Mouse (Mus musculus) forebrain, embryonic 11.5 days (tissue): ENCODE results near the gene Tnpo1. TPM values are rescaled to one million over a fixed set of nuclear protein-coding genes. Genes with fewer than 3 reads are reported as not detected.
A peak's percentile ranks its signal among the peaks of the same experiment; 100 is the strongest.

Experiments
- ATAC-seq: fragments of 200-750 bp; cut with Nextera tagmentation; replicated peaks from 2 replicates; pipeline ENCODE4 v1.8.0; 2017; ENCODE audit warnings: moderate TSS enrichment; ENCODE audit not compliant: low FRiP score
- DNase-seq: peaks from one replicate; pipeline ENCODE4 v3.0.0-alpha.2; 2017; ENCODE audit warnings: low spot score
- H3K27ac ChIP-seq: fragments of 300-500 bp; sonication (generic); 2 replicates; pipeline ENCODE4 v1.5.1; 2014; ENCODE audit warnings: low read depth, low read length
- H3K27me3 ChIP-seq: fragments of 300-500 bp; sonication (generic); 2 replicates; pipeline ENCODE4 v1.6.1; 2014; ENCODE audit warnings: mild to moderate bottlenecking, low read length, mixed read lengths; ENCODE audit not compliant: control insufficient read depth, insufficient read depth
- H3K36me3 ChIP-seq: fragments of 300-500 bp; sonication (generic); 2 replicates; pipeline ENCODE4 v1.6.1; 2014; ENCODE audit warnings: mild to moderate bottlenecking, low read length, moderate library complexity, mixed read lengths; ENCODE audit not compliant: control insufficient read depth, insufficient read depth
- H3K4me1 ChIP-seq: fragments of 300-500 bp; sonication (generic); replicated peaks from 2 replicates; pipeline ENCODE4 v1.6.1; 2014; ENCODE audit warnings: low read length, mixed read lengths; ENCODE audit not compliant: control insufficient read depth, insufficient read depth
- H3K4me2 ChIP-seq: fragments of 300-500 bp; sonication (generic); 2 replicates; pipeline ENCODE4 v1.6.1; 2014; ENCODE audit warnings: low read depth, mild to moderate bottlenecking, low read length, moderate library complexity, mixed read lengths; ENCODE audit not compliant: severe bottlenecking
- H3K4me3 ChIP-seq: fragments of 300-500 bp; sonication (generic); 2 replicates; pipeline ENCODE4 v1.5.1; 2014; ENCODE audit warnings: low read depth, low read length
- H3K9ac ChIP-seq: fragments of 300-500 bp; sonication (generic); 2 replicates; pipeline ENCODE4 v1.6.1; 2014; ENCODE audit warnings: low read length
- H3K9me3 ChIP-seq: fragments of 300-500 bp; sonication (generic); 2 replicates; pipeline ENCODE4 v1.6.1; 2016; ENCODE audit warnings: low read length, mixed read lengths; ENCODE audit not compliant: control insufficient read depth
- WGBS: fragments of 180-500 bp; shearing (Covaris S2); extraction: QIAGEN DNeasy Blood & Tissue Kit; methylation state at CpG from one replicate; pipeline ENCODE4 v1.1.7; 2014; 5-methylcytosine and 5-hydroxymethylcytosine counted together
- polyA plus RNA-seq: library from polyadenylated mRNA; unstranded; fragments of >200 nt; fragmentation: Nextera tagmentation; extraction: Ambion mirVana; gene quantifications from 2 replicates; pipeline ENCODE4 v1.2.1, GENCODE M21; 2014

The Tnpo1 gene
- polyA plus RNA-seq, 1 experiment from 2014 or later: 60.2 TPM

- Histone ChIP-seq H3K4me2 (no peak overlapping the region), H3K27ac (no peak overlapping the region), H3K4me1 (peaks cover 4% of the 10 kb centered on the region), H3K4me3 (no peak overlapping the region), H3K36me3 (no peaks in the 10 kb centered on the region), H3K9me3 (no peaks in the 10 kb centered on the region), H3K27me3 (no peaks in the 10 kb centered on the region), H3K9ac (no peak overlapping the region)
- no peak for ATAC-seq
- whole genome bisulfite sequencing: 77% methylated on average over 2 of the region's 2 CpGs
- no peak for DNase-seq
Observed at GRCm38 (mm10) chr13:98894900-98895299, 31.3 kb downstream of the Tnpo1 start.

- Histone ChIP-seq H3K27me3 (no peaks in the 10 kb centered on the region), H3K36me3 (no peaks in the 10 kb centered on the region), H3K4me3 (peak overlapping the region; percentile 76), H3K4me1 (peaks cover 6% of the 10 kb centered on the region), H3K9ac (no peak overlapping the region), H3K9me3 (no peaks in the 10 kb centered on the region), H3K27ac (no peak overlapping the region), H3K4me2 (peak overlapping the region; percentile 71; the same call in 1 of the 2 replicates)
- ATAC-seq (no peak), DNase-seq (no peak)
- WGBS: 40% methylated on average over 8 of the region's 8 CpGs
Observed at GRCm38 (mm10) chr13:98891443-98891842, 34.7 kb downstream of the Tnpo1 start.

- H3K9ac ChIP-seq: peak overlapping the region; percentile 90
- H3K4me3 ChIP-seq: peak overlapping the region; percentile 76
- ATAC-seq (peak; percentile 90), DNase-seq (peak; percentile 93)
- no peaks in the 10 kb centered on the region for H3K36me3 ChIP-seq
- WGBS: under 1% methylated on average over 32 of the region's 32 CpGs
- peaks cover 6% of the 10 kb centered on the region for H3K4me1 ChIP-seq
- peak overlapping the region; percentile 71 for H3K4me2 ChIP-seq
- no peaks in the 10 kb centered on the region for H3K27me3 ChIP-seq
- no peaks in the 10 kb centered on the region for H3K9me3 ChIP-seq
- H3K27ac ChIP-seq: peak overlapping the region; percentile 94
Observed at GRCm38 (mm10) chr13:98890871-98891219, 35.3 kb downstream of the Tnpo1 start.

- peak; percentile 84 for DNase-seq
- WGBS: under 1% methylated on average over 52 of the region's 71 CpGs
- Histone ChIP-seq H3K4me1 (peaks cover 6% of the 10 kb centered on the region), H3K27me3 (no peaks in the 10 kb centered on the region), H3K9me3 (no peaks in the 10 kb centered on the region), H3K9ac (peak overlapping the region; percentile 90), H3K27ac (peak overlapping the region; percentile 94), H3K4me2 (peak overlapping the region; percentile 71), H3K36me3 (no peaks in the 10 kb centered on the region), H3K4me3 (peak overlapping the region; percentile 76)
- peak; percentile 77 for ATAC-seq
Observed at GRCm38 (mm10) chr13:98890137-98890870, 35.9 kb downstream of the Tnpo1 start.

- H3K4me3 ChIP-seq: no peak overlapping the region
- WGBS: 70% methylated on average over 11 of the region's 12 CpGs
- H3K4me1 ChIP-seq: peaks cover 6% of the 10 kb centered on the region
- DNase-seq (peak; percentile 59), ATAC-seq (no peak)
- no peak overlapping the region for H3K4me2 ChIP-seq
- no peak overlapping the region for H3K27ac ChIP-seq
- H3K9me3 ChIP-seq: no peaks in the 10 kb centered on the region
- H3K36me3 ChIP-seq: no peaks in the 10 kb centered on the region
- H3K27me3 ChIP-seq: no peaks in the 10 kb centered on the region
- H3K9ac ChIP-seq: no peak overlapping the region
Observed at GRCm38 (mm10) chr13:98889211-98889610, 37.0 kb downstream of the Tnpo1 start.

GRCm38 (mm10) chr13:98883774-98884173 is 42.4 kb downstream of the Tnpo1 start:
- H3K4me2 ChIP-seq: no peak overlapping the region
- peaks cover 2% of the 10 kb centered on the region; the same call in 1 of the 2 replicates for H3K4me1 ChIP-seq
- WGBS: 92% methylated on average over 5 of the region's 5 CpGs
- peaks cover 6% of the 10 kb centered on the region; the same call in 1 of the 2 replicates for H3K36me3 ChIP-seq
- ATAC-seq (no peak), DNase-seq (no peak)
- H3K9ac ChIP-seq: no peak overlapping the region
- H3K4me3 ChIP-seq: no peak overlapping the region
- no peaks in the 10 kb centered on the region for H3K9me3 ChIP-seq
- no peak overlapping the region for H3K27ac ChIP-seq
- no peaks in the 10 kb centered on the region for H3K27me3 ChIP-seq

- DNase-seq (no peak), ATAC-seq (no peak)
- no peaks in the 10 kb centered on the region for H3K9me3 ChIP-seq
- H3K27me3 ChIP-seq: no peaks in the 10 kb centered on the region
- H3K4me2 ChIP-seq: no peak overlapping the region
- 85% methylated on average over 1 of the region's 1 CpGs for WGBS
- peaks cover 9% of the 10 kb centered on the region; the same call in 1 of the 2 replicates for H3K36me3 ChIP-seq
- H3K9ac ChIP-seq: no peak overlapping the region
- H3K4me1 ChIP-seq: no peaks in the 10 kb centered on the region
- no peak overlapping the region for H3K4me3 ChIP-seq
- no peak overlapping the region for H3K27ac ChIP-seq
Observed at GRCm38 (mm10) chr13:98881991-98882390, 44.2 kb downstream of the Tnpo1 start.

- DNase-seq (no peak), ATAC-seq (no peak)
- Histone ChIP-seq H3K4me3 (no peak overlapping the region), H3K9ac (no peak overlapping the region), H3K36me3 (peaks cover 10% of the 10 kb centered on the region; the same call in 1 of the 2 replicates), H3K4me1 (no peaks in the 10 kb centered on the region), H3K4me2 (no peak overlapping the region), H3K9me3 (no peaks in the 10 kb centered on the region), H3K27me3 (no peaks in the 10 kb centered on the region), H3K27ac (no peak overlapping the region)
- 75% methylated on average over 2 of the region's 2 CpGs for WGBS
Observed at GRCm38 (mm10) chr13:98880336-98880735, 45.8 kb downstream of the Tnpo1 start.

GRCm38 (mm10) chr13:98879422-98879821 is 46.8 kb downstream of the Tnpo1 start:
- Histone ChIP-seq H3K9ac (no peak overlapping the region), H3K36me3 (peaks cover 12% of the 10 kb centered on the region; the same call in 1 of the 2 replicates), H3K4me2 (no peak overlapping the region), H3K27ac (no peak overlapping the region), H3K4me3 (no peak overlapping the region), H3K27me3 (no peaks in the 10 kb centered on the region), H3K4me1 (no peaks in the 10 kb centered on the region), H3K9me3 (no peaks in the 10 kb centered on the region)
- DNase-seq (no peak), ATAC-seq (no peak)
- WGBS: 97% methylated on average over 6 of the region's 6 CpGs
